Mouse (Mus musculus): ENCODE results near the gene Ankrd34a. TPM values are rescaled to one million over a fixed set of nuclear protein-coding genes. Genes with fewer than 3 reads are reported as not detected.

Ankrd34a gene
- polyA plus RNA-seq, 1 experiment = 0.63 TPM

DNA sequence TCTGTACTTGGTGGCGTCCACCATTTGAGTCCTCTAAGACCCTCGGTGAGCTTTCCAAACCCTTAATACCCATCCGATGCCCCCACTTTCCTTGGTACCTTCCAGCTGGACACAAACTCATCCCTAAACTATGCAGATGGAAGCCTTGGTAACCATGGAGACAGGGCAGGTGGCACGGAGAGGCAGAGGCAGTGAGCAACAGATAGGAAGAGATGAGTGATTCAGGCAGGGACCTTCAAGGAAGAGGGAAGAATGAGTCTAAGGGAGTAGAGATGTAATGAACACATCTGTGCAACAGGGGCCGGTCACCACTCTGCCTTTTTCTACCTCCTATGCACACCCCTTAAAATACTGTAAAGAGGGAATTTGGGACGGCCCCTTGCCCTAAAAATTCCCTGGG is 775 bp upstream of the Ankrd34a start:
- WGBS = 29% methylated on average over 6 of the region's 6 CpGs
- no peak overlapping the region for H3K4me3 ChIP-seq (ENCODE audit: low read depth, low read length)

GRCm38 (mm10) chr3:96596855-96597254 is 419 bp downstream of the Ankrd34a start:
- no peak for TF ChIP-seq POLR2A (IDR thresholded peaks at IDR 0.05; ENCODE audit: low read depth, low read length)
- no peak for TF ChIP-seq CTCF (IDR thresholded peaks at IDR 0.05; ENCODE audit: extremely low read depth, insufficient read length, insufficient replicate concordance, low read depth, low read length)
- H3K36me3 ChIP-seq (ENCODE audit: control insufficient read depth, insufficient read depth, low read length) = no peaks in the 10 kb centered on the region
- H3K4me1 ChIP-seq (ENCODE audit: control insufficient read depth, insufficient read depth, insufficient read length, low read length) = peaks cover 11% of the 10 kb centered on the region; the same call in 1 of the 2 replicates
- no peak overlapping the region for H3K27ac ChIP-seq (ENCODE audit: insufficient read depth, low read depth, low read length)
- H3K4me3 ChIP-seq (ENCODE audit: low read depth, low read length) = peak overlapping the region; percentile 45
- H3K27me3 ChIP-seq (ENCODE audit: control insufficient read depth, insufficient read depth, low read length) = peaks cover 42% of the 10 kb centered on the region
- WGBS = 2% methylated on average over 12 of the region's 12 CpGs

More for the DNA sequence above, 775 bp upstream of the Ankrd34a start:
- no peak overlapping the region for H3K27ac ChIP-seq (ENCODE audit: insufficient read depth, low read depth, low read length)
- H3K4me1 ChIP-seq (ENCODE audit: control insufficient read depth, insufficient read depth, insufficient read length, low read length) = peaks cover 11% of the 10 kb centered on the region; the same call in 1 of the 2 replicates
- H3K36me3 ChIP-seq (ENCODE audit: control insufficient read depth, insufficient read depth, low read length) = no peaks in the 10 kb centered on the region; the same call in 1 of the 2 replicates
- TF ChIP-seq CTCF (IDR thresholded peaks at IDR 0.05; ENCODE audit: extremely low read depth, insufficient read length, insufficient replicate concordance, low read depth, low read length) (no peak), POLR2A (IDR thresholded peaks at IDR 0.05; ENCODE audit: low read depth, low read length) (no peak)
- H3K27me3 ChIP-seq (ENCODE audit: control insufficient read depth, insufficient read depth, low read length) = peaks cover 34% of the 10 kb centered on the region

GRCm38 (mm10) chr3:96597435-96597891 is 1.0 kb downstream of the Ankrd34a start:
- Histone ChIP-seq H3K4me1 (ENCODE audit: control insufficient read depth, insufficient read depth, insufficient read length, low read length) (peaks cover 11% of the 10 kb centered on the region; the same call in 1 of the 2 replicates), H3K27ac (ENCODE audit: insufficient read depth, low read depth, low read length) (no peak overlapping the region), H3K4me3 (ENCODE audit: low read depth, low read length) (peak overlapping the region; percentile 45), H3K36me3 (ENCODE audit: control insufficient read depth, insufficient read depth, low read length) (no peaks in the 10 kb centered on the region), H3K27me3 (ENCODE audit: control insufficient read depth, insufficient read depth, low read length) (peaks cover 47% of the 10 kb centered on the region)
- TF ChIP-seq CTCF (IDR thresholded peaks at IDR 0.05; ENCODE audit: extremely low read depth, insufficient read length, insufficient replicate concordance, low read depth, low read length) = no peak
- no peak for TF ChIP-seq POLR2A (IDR thresholded peaks at IDR 0.05; ENCODE audit: low read depth, low read length)
- 1% methylated on average over 40 of the region's 40 CpGs for WGBS

GRCm38 (mm10) chr3:96598156-96599068 is 2.0 kb downstream of the Ankrd34a start:
- no peak overlapping the region for H3K27ac ChIP-seq (ENCODE audit: insufficient read depth, low read depth, low read length)
- H3K4me1 ChIP-seq (ENCODE audit: control insufficient read depth, insufficient read depth, insufficient read length, low read length) = peaks cover 11% of the 10 kb centered on the region; the same call in 1 of the 2 replicates
- 4% methylated on average over 54 of the region's 54 CpGs for WGBS
- no peak for TF ChIP-seq CTCF (IDR thresholded peaks at IDR 0.05; ENCODE audit: extremely low read depth, insufficient read length, insufficient replicate concordance, low read depth, low read length)
- TF ChIP-seq POLR2A (IDR thresholded peaks at IDR 0.05; ENCODE audit: low read depth, low read length) = no peak; the same call in 1 of the 2 replicates
- H3K4me3 ChIP-seq (ENCODE audit: low read depth, low read length) = peak overlapping the region; percentile 45
- H3K36me3 ChIP-seq (ENCODE audit: control insufficient read depth, insufficient read depth, low read length) = no peaks in the 10 kb centered on the region
- H3K27me3 ChIP-seq (ENCODE audit: control insufficient read depth, insufficient read depth, low read length) = peaks cover 47% of the 10 kb centered on the region

- TF ChIP-seq CTCF (IDR thresholded peaks at IDR 0.05; ENCODE audit: extremely low read depth, insufficient read length, insufficient replicate concordance, low read depth, low read length) (no peak), POLR2A (IDR thresholded peaks at IDR 0.05; ENCODE audit: low read depth, low read length) (no peak)
- peaks cover 11% of the 10 kb centered on the region; the same call in 1 of the 2 replicates for H3K4me1 ChIP-seq (ENCODE audit: control insufficient read depth, insufficient read depth, insufficient read length, low read length)
- no peak overlapping the region for H3K27ac ChIP-seq (ENCODE audit: insufficient read depth, low read depth, low read length)
- H3K27me3 ChIP-seq (ENCODE audit: control insufficient read depth, insufficient read depth, low read length) = peaks cover 47% of the 10 kb centered on the region
- WGBS = 60% methylated on average over 8 of the region's 8 CpGs
- H3K4me3 ChIP-seq (ENCODE audit: low read depth, low read length) = no peak overlapping the region
- no peaks in the 10 kb centered on the region for H3K36me3 ChIP-seq (ENCODE audit: control insufficient read depth, insufficient read depth, low read length)
Observed at GRCm38 (mm10) chr3:96599069-96599393, 2.6 kb downstream of the Ankrd34a start.

- WGBS = 80% methylated on average over 3 of the region's 3 CpGs
- no peak for TF ChIP-seq POLR2A (IDR thresholded peaks at IDR 0.05; ENCODE audit: low read depth, low read length)
- TF ChIP-seq CTCF (IDR thresholded peaks at IDR 0.05; ENCODE audit: extremely low read depth, insufficient read length, insufficient replicate concordance, low read depth, low read length) = no peak
- peaks cover 11% of the 10 kb centered on the region; the same call in 1 of the 2 replicates for H3K4me1 ChIP-seq (ENCODE audit: control insufficient read depth, insufficient read depth, insufficient read length, low read length)
- H3K27ac ChIP-seq (ENCODE audit: insufficient read depth, low read depth, low read length) = no peak overlapping the region
- H3K36me3 ChIP-seq (ENCODE audit: control insufficient read depth, insufficient read depth, low read length) = no peaks in the 10 kb centered on the region
- no peak overlapping the region for H3K4me3 ChIP-seq (ENCODE audit: low read depth, low read length)
- H3K27me3 ChIP-seq (ENCODE audit: control insufficient read depth, insufficient read depth, low read length) = peaks cover 47% of the 10 kb centered on the region
Observed at GRCm38 (mm10) chr3:96599411-96599810, 3.0 kb downstream of the Ankrd34a start.

GRCm38 (mm10) chr3:96600639-96601250 is 4.3 kb downstream of the Ankrd34a start, which contains the start of gene Lix1l:
TSS of gene Lix1l (plus strand) at chr3:96601149.
- 2% methylated on average over 27 of the region's 27 CpGs for WGBS
- peak within 1 kb of the TSS; percentile 78 for H3K4me3 ChIP-seq (ENCODE audit: low read depth, low read length)
- H3K4me1 ChIP-seq (ENCODE audit: control insufficient read depth, insufficient read depth, insufficient read length, low read length) = peaks cover 11% of the 10 kb centered on the region; the same call in 1 of the 2 replicates
- peak within 1 kb of the TSS; percentile 34 for H3K27ac ChIP-seq (ENCODE audit: insufficient read depth, low read depth, low read length)
- no peaks in the 10 kb centered on the region for H3K36me3 ChIP-seq (ENCODE audit: control insufficient read depth, insufficient read depth, low read length)
- no peak for TF ChIP-seq CTCF (IDR thresholded peaks at IDR 0.05; ENCODE audit: extremely low read depth, insufficient read length, insufficient replicate concordance, low read depth, low read length)
- TF ChIP-seq POLR2A (IDR thresholded peaks at IDR 0.05; ENCODE audit: low read depth, low read length) = peak; percentile 46
- H3K27me3 ChIP-seq (ENCODE audit: control insufficient read depth, insufficient read depth, low read length) = peaks cover 47% of the 10 kb centered on the region

All from small intestine, adult 2 months (tissue).